Mouse (Mus musculus) C2C12 (cell line): ENCODE measurements around the gene Ramp1. TPM values are rescaled to one million over a fixed set of nuclear protein-coding genes. Genes with fewer than 3 reads are reported as not detected.

ENCODE experiments used
- H3K27me3 ChIP-seq: one replicate; pipeline ENCODE4 v1.6.1; 2011; ENCODE audit not compliant: control insufficient read depth, insufficient read depth, insufficient read length
- H3K36me3 ChIP-seq: one replicate; pipeline ENCODE4 v1.6.1; 2011; ENCODE audit not compliant: control insufficient read depth, insufficient read depth
- H3K4me3 ChIP-seq: one replicate; pipeline ENCODE4 v1.5.1; 2011; ENCODE audit warnings: mild to moderate bottlenecking, control low read depth; ENCODE audit not compliant: poor library complexity, insufficient read depth, severe bottlenecking
- H3K79me2 ChIP-seq: one replicate; pipeline ENCODE4 v1.6.1; 2011; ENCODE audit not compliant: control insufficient read depth, insufficient read depth
- H3K79me3 ChIP-seq: one replicate; pipeline ENCODE4 v1.6.1; 2011; ENCODE audit warnings: low read depth, control low read depth
- H3ac ChIP-seq: one replicate; pipeline ENCODE3; 2011; ENCODE audit warnings: low read depth; ENCODE audit not compliant: control insufficient read depth, insufficient read length
- CEBPB ChIP-seq: IDR thresholded peaks from one replicate; pipeline ENCODE4 v1.6.1; 2011; ENCODE audit warnings: low read depth, mild to moderate bottlenecking, control low read depth, moderate library complexity
- CTCF ChIP-seq: IDR thresholded peaks from one replicate; pipeline ENCODE4 v1.5.1; 2011; ENCODE audit not compliant: control insufficient read depth, insufficient read depth, insufficient read length
- FOSL1 ChIP-seq: IDR thresholded peaks from one replicate; pipeline ENCODE4 v1.8.0; 2011; ENCODE audit warnings: mild to moderate bottlenecking, low read length; ENCODE audit not compliant: poor library complexity, insufficient read depth, severe bottlenecking
- MAX ChIP-seq: IDR thresholded peaks from one replicate; pipeline ENCODE4 v1.6.1; 2011; ENCODE audit warnings: mild to moderate bottlenecking, control low read depth
- MYOD1 ChIP-seq: IDR thresholded peaks from one replicate; pipeline ENCODE4 v1.6.1; 2011; ENCODE audit warnings: low read depth; ENCODE audit not compliant: control insufficient read depth, insufficient read length
- MYOG ChIP-seq: IDR thresholded peaks from one replicate; pipeline ENCODE4 v1.6.1; 2011; ENCODE audit not compliant: control insufficient read depth, insufficient read length; ENCODE audit errors: extremely low read depth
- USF1 ChIP-seq: IDR thresholded peaks from one replicate; pipeline ENCODE4 v1.6.1; 2011; ENCODE audit warnings: low read depth, mild to moderate bottlenecking, control low read depth, moderate library complexity
- polyA plus RNA-seq: library from polyadenylated mRNA; unstranded; fragments of >200 nt; fragmentation: generic; extraction: Trizol; gene quantifications from one replicate; pipeline ENCODE4 v1.2.1, GENCODE M21; 2012; ENCODE audit warnings: missing spikeins

Ramp1 gene
- polyA plus RNA-seq, 1 experiment, result 2.1 TPM

DNA sequence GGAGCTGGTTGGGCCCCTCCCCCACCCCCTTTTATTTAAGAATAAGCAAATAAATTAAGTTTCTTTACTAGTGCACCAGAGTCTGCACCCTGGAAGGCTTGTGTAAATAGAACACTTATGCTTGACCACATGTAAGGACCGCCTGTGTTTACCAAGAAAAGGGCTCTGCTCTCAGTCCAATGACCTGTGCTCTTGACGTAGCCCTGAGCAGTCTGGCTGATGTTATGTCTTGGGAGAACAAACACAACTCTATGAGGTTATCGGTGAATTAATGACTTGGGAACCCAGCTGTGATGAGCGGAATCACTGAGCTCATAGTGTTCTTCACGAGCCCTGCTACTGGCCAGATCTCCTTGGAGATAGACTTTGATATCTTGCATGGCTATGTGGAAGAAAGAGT, 1.6 kb downstream of the Ramp1 start:
- H3K4me3 ChIP-seq, result no peak overlapping the region
- H3K36me3 ChIP-seq, result no peaks in the 10 kb centered on the region
- no peaks in the 10 kb centered on the region for H3K27me3 ChIP-seq
- no peak overlapping the region for H3ac ChIP-seq
- no peaks in the 10 kb centered on the region for H3K79me2 ChIP-seq
- no peaks in the 10 kb centered on the region for H3K79me3 ChIP-seq
- TF ChIP-seq MAX (no peak), MYOD1 (no peak), CEBPB (no peak), MYOG (no peak)

DNA sequence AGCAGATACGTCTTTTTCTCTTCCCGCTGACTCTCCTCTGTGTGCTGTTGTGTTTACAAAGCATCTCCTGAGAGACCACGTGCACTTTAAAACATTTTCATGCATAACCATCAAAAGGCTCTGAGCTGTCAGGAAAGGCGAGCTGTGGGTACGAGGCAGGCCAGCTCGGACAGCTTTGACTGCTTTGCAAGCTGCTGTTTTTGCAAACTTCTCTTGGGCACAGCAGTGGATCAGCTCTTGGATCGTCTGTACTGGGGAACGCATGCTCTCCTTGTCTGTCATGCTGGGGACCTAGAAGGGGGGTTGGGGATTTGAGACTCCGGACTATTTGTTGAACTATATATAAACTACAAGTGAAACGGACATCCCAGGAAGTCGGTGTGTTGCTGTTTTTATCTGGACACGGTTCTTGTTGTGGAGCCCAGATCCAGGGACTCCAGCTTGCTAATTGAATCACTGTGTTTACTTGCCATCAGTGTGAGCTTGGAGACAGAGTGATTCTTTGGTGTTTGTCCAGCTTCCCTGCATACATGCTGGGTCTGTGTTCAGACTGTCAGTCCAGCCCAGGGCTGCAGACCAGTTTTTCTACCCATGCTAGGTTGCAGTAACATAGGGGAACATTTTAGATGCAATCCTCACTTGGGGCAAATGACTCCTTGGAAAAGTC, 2.3 kb downstream of the Ramp1 start:
- TF ChIP-seq FOSL1 (no peak), USF1 (no peak), MYOD1 (no peak)
- Histone ChIP-seq H3K4me3 (no peak overlapping the region), H3ac (no peak overlapping the region), H3K79me3 (no peaks in the 10 kb centered on the region), H3K36me3 (no peaks in the 10 kb centered on the region), H3K79me2 (no peaks in the 10 kb centered on the region), H3K27me3 (no peaks in the 10 kb centered on the region)

DNA sequence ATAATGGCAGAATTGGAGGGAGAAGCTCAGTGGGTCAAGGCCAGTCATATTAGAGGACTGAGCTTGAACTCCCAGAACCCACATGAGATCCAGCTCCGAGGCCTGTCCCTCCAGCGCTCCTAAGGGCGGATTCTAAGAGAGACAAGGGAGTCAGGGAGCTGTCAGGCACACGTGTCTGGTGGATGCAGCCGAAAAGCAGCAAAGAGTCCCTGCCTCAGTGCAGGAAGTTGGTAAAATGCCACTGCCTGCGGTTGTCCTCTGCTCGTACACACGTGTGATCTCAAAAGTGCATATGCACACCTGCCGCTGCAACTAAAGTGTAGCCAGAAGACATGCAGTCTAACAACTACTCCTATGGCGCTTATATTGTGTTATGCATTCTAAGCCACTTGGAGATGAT, 3.7 kb downstream of the Ramp1 start:
- Histone ChIP-seq H3K79me2 (no peaks in the 10 kb centered on the region), H3K27me3 (no peaks in the 10 kb centered on the region), H3K36me3 (no peaks in the 10 kb centered on the region), H3K4me3 (no peak overlapping the region), H3ac (no peak overlapping the region), H3K79me3 (no peaks in the 10 kb centered on the region)
- TF ChIP-seq FOSL1 (no peak), USF1 (no peak), CEBPB (no peak), MYOG (no peak), CTCF (no peak), MYOD1 (no peak), MAX (no peak)

DNA sequence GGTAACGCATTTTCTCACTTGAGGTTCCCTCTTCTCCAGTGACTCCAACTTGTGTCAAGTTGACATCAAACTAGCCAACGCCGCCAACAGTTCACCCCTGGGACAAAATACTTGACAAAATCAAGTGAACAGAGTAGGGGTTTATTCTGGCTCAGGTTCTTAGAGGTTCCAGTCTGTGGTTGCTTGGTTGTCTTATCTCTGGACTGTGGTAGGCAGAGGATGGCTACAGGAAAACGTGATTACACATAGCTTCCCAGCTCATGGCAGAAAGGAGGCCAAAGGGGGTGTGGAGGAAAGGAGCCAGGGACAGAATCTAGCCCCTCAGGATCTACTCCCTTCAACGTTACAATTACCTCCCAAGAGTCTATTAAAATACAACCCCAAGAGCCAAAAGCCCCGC, 7.1 kb downstream of the Ramp1 start:
- no peak overlapping the region for H3ac ChIP-seq

DNA sequence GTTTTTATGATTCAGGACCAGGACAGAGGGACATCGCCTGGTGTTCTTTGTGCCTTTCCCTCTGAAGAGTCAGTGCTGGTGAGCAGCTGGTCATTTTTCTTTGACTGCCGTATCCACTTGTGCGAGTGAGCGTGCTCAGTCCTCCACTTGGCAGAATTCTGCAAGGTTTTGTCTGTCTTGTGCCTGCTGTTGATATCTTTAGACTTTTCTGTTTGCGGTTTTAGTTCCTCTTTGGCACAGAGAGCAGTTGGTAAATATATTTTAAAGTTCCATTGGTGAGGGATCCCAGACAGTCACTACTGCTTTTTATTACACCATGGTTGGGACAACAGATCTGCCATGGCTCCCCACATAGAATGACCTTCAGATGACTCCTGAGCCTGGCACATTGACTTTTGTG, 7.7 kb downstream of the Ramp1 start:
- H3K4me3 ChIP-seq, result no peak overlapping the region

More for the DNA sequence above, 7.1 kb downstream of the Ramp1 start:
- no peaks in the 10 kb centered on the region for H3K79me2 ChIP-seq
- no peaks in the 10 kb centered on the region for H3K27me3 ChIP-seq
- H3K36me3 ChIP-seq, result no peaks in the 10 kb centered on the region
- no peak overlapping the region for H3K4me3 ChIP-seq
- no peaks in the 10 kb centered on the region for H3K79me3 ChIP-seq
- TF ChIP-seq MYOD1, result no peak

DNA sequence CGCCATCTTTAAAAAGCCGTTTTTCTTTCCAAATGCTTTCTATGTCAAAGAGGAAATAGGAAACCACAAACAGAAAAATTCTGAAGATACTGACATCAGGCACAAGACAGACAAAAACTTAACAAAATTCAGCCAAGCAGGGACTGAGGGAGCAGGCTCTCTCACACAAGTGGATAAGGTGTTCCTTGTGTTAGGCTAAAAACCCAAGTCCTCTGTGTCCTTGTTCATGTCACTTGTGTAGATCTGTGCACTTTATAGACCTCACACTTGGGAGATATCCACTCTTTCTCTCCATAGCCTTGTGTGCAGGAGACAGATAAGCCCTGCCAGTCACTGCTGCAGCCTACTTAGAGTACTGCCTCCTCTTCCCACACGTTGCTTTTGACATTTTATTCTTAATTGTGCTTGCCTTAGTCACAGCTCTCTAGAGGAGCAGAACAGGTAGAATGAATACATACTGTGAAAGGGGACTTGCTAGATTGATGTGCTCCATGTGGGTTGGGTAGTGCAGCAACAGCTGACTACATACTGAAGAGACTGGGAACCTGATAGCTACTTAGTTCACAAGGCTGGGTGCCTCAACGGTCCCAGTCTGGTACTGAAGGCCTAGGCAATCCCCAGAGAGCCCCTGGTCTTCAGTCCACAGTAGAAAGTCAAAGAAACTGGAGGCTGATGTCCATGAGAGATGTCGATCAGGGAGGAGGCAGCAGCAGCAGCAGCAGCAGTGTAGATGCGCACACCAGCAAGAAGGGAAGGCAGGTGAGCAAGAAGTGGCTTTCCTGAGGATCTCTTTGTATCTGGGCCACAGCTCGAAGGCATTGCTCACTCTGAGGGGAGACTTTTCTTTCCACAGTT, 8.4 kb downstream of the Ramp1 start:
- no peaks in the 10 kb centered on the region for H3K79me3 ChIP-seq
- TF ChIP-seq MYOD1, result no peak
- TF ChIP-seq CEBPB, result no peak
- no peak for TF ChIP-seq CTCF
- TF ChIP-seq MYOG, result no peak
- TF ChIP-seq MAX, result no peak
- TF ChIP-seq FOSL1, result no peak
- no peak for TF ChIP-seq USF1

More for the DNA sequence above, 7.7 kb downstream of the Ramp1 start:
- no peak overlapping the region for H3ac ChIP-seq
- H3K79me3 ChIP-seq, result no peaks in the 10 kb centered on the region
- TF ChIP-seq FOSL1 (no peak), USF1 (no peak), MYOG (no peak), MYOD1 (no peak), CTCF (no peak), MAX (no peak), CEBPB (no peak)
- H3K36me3 ChIP-seq, result no peaks in the 10 kb centered on the region
- H3K27me3 ChIP-seq, result no peaks in the 10 kb centered on the region
- H3K79me2 ChIP-seq, result no peaks in the 10 kb centered on the region

More for the DNA sequence above, 8.4 kb downstream of the Ramp1 start:
- Histone ChIP-seq H3K4me3 (no peak overlapping the region), H3K36me3 (no peaks in the 10 kb centered on the region), H3ac (no peak overlapping the region), H3K79me2 (no peaks in the 10 kb centered on the region), H3K27me3 (no peaks in the 10 kb centered on the region)
